Mouse (Mus musculus) midbrain, embryonic 16.5 days (tissue): ENCODE data around the gene Zfp940. TPM values are rescaled to one million over a fixed set of nuclear protein-coding genes. Genes with fewer than 3 reads are reported as not detected.

Experiments
- ATAC-seq: fragments of 200-750 bp; cut with Nextera tagmentation; 2 replicates; pipeline ENCODE4 v1.8.0; 2017; ENCODE audit warnings: moderate TSS enrichment
- H3K27ac ChIP-seq: fragments of 300-500 bp; sonication (generic); 2 replicates; pipeline ENCODE4 v1.5.1; 2014; ENCODE audit warnings: mild to moderate bottlenecking, low read length, mixed read lengths
- H3K27me3 ChIP-seq: fragments of 300-500 bp; sonication (generic); 2 replicates; pipeline ENCODE4 v1.6.1; 2014; ENCODE audit warnings: low read depth, low read length, mixed read lengths; ENCODE audit not compliant: control insufficient read depth, insufficient read depth
- H3K36me3 ChIP-seq: fragments of 300-500 bp; sonication (generic); 2 replicates; pipeline ENCODE4 v1.6.1; 2014; ENCODE audit warnings: mild to moderate bottlenecking, low read length, moderate library complexity, mixed read lengths; ENCODE audit not compliant: control insufficient read depth, insufficient read depth
- H3K4me1 ChIP-seq: fragments of 300-500 bp; sonication (generic); 2 replicates; pipeline ENCODE4 v1.6.1; 2014; ENCODE audit warnings: mild to moderate bottlenecking, low read length, mixed read lengths; ENCODE audit not compliant: control insufficient read depth, insufficient read depth
- H3K4me2 ChIP-seq: fragments of 300-500 bp; sonication (generic); 2 replicates; pipeline ENCODE4 v1.6.1; 2014; ENCODE audit warnings: mild to moderate bottlenecking, low read length, mixed read lengths
- H3K4me3 ChIP-seq: fragments of 300-500 bp; sonication (generic); 2 replicates; pipeline ENCODE4 v1.5.1; 2014; ENCODE audit warnings: low read depth, mild to moderate bottlenecking, low read length, moderate library complexity, mixed read lengths
- H3K9ac ChIP-seq: fragments of 300-500 bp; sonication (generic); 2 replicates; pipeline ENCODE4 v1.6.1; 2014; ENCODE audit warnings: low read depth, low read length, mixed read lengths
- H3K9me3 ChIP-seq: fragments of 300-500 bp; sonication (generic); replicated peaks from 2 replicates; pipeline ENCODE4 v1.6.1; 2014; ENCODE audit warnings: mild to moderate bottlenecking, low read length, mixed read lengths; ENCODE audit not compliant: control insufficient read depth, poor library complexity, severe bottlenecking
- WGBS: fragments of 180-500 bp; shearing (Covaris S2); extraction: QIAGEN DNeasy Blood & Tissue Kit; methylation state at CpG from one replicate; pipeline ENCODE4 v1.1.7; 2014; 5-methylcytosine and 5-hydroxymethylcytosine counted together
- polyA plus RNA-seq: library from polyadenylated mRNA; unstranded; fragments of >200 nt; fragmentation: Nextera tagmentation; extraction: Ambion mirVana; gene quantifications from 2 replicates; pipeline ENCODE4 v1.2.1, GENCODE M21; 2015

The Zfp940 gene
- polyA plus RNA-seq, 1 experiment from 2014 or later, result 17.4 TPM

DNA sequence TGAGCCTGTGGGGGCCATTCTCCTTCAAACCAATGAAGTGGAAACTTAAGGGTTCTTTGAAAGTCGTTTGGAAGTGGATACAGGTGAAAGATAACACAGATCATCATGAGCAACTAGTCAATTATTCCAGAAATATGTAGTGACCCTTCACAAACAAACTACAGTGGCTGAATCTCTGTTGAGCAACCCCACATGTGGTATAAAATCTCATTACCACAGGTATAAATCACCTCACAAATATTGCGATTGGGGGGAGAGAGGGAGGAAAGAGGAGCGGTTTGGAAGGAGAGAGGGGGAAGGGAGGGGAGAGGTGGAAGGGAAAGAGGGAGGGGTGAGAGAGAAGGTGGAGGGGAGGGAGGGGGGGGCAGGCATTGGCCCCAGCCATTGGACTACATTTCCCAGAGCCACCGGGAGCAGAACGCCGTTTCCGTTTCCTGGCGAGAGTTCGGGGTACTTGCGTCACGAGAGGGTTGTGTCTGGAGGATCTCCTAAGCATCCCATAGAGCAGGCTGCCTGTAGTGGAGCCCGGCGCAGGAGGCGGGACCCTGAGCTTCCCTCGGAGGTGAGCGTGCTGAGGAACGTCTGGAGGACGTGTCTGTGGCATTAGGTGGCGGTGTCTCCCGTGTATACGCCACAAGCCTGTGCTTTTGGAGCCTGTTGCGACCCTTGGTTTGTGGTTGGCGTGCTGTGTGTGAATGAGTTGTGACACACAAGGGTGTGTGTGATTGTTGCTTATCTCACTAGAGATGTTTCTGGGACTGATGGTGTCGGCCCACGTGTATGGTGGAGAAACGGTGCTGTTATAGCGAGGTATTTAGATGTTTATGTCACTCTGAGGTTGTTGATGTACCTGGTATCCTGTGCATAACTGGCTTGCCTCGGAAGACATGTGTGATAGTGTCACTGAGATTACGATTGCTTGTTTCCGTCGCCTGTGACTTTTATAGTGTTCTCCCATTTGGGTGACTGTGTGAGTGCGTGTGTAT lies 6.4 kb upstream of the Zfp940 start, which contains the start of gene Zfp420:
Gene Zfp420 (plus strand): TSS at position 448 of the 986 bp plus-strand sequence.
- 6% methylated on average over 32 of the region's 32 CpGs for WGBS
- H3K36me3 ChIP-seq, result peaks cover 6% of the 10 kb centered on the region; the same call in 1 of the 2 replicates
- ATAC-seq, result peak; percentile 99
- H3K9ac ChIP-seq, result peak within 1 kb of the TSS; percentile 62
- H3K4me2 ChIP-seq, result peak within 1 kb of the TSS; percentile 66
- H3K4me1 ChIP-seq, result peaks cover 8% of the 10 kb centered on the region
- no peaks in the 10 kb centered on the region for H3K27me3 ChIP-seq
- H3K27ac ChIP-seq, result peak within 1 kb of the TSS; percentile 60
- no peaks in the 10 kb centered on the region for H3K9me3 ChIP-seq
- H3K4me3 ChIP-seq, result peak within 1 kb of the TSS; percentile 51

DNA sequence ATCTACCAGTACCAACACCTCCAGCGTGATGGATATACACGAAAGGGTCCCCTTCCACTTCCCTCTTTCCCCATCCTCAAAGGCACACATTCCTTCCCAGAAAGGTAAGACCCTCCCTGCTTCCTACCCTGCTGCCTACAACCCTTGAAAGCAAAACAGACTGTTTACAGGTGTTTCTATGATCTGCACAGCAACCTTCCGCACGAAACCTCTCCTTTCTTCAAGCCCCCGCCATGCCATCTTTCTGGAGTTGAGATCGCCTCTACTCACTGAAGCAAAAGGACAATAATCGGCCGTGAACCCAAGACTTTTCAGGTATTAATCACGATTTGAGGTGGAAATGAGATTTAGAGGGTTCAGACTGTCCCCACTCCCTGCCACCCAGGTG lies 644 bp downstream of the Zfp940 start:
- H3K4me1 ChIP-seq, result peaks cover 9% of the 10 kb centered on the region
- peak overlapping the region; percentile 70 for H3K9ac ChIP-seq
- 0 out of 2 replicates have a peak, but pooled peaks have one; percentile 3 for ATAC-seq
- H3K4me2 ChIP-seq, result peak overlapping the region; percentile 74
- H3K36me3 ChIP-seq, result peaks cover 13% of the 10 kb centered on the region
- WGBS, result 59% methylated on average over 9 of the region's 9 CpGs
- H3K4me3 ChIP-seq, result peak overlapping the region; percentile 52
- H3K27ac ChIP-seq, result no peak overlapping the region
- no peaks in the 10 kb centered on the region for H3K27me3 ChIP-seq
- no peaks in the 10 kb centered on the region for H3K9me3 ChIP-seq

DNA sequence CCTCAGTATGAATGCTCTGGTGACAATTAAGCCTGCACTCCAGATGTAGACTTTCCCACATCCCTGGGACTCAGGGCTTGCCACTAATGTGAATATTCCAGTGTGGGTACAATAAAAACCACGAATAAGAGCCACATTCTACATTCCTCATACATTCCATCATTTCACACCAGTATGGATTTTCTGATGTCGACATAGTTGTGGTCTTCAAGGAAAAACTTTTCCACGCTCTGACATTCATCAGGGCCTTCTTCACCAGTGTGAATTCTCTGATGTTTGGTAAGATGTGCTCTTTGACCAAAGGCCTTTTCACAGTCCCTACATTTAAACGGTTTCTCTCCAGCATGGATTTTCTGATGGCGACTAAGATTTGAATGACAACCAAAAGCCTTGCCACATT lies 8.9 kb downstream of the Zfp940 start:
- Histone ChIP-seq H3K36me3 (peaks cover 32% of the 10 kb centered on the region), H3K9me3 (no peaks in the 10 kb centered on the region), H3K27ac (no peak overlapping the region), H3K4me2 (no peak overlapping the region), H3K4me3 (no peak overlapping the region), H3K9ac (no peak overlapping the region), H3K27me3 (no peaks in the 10 kb centered on the region), H3K4me1 (no peaks in the 10 kb centered on the region)
- WGBS, result 91% methylated on average over 5 of the region's 5 CpGs
- ATAC-seq, result no peak

DNA sequence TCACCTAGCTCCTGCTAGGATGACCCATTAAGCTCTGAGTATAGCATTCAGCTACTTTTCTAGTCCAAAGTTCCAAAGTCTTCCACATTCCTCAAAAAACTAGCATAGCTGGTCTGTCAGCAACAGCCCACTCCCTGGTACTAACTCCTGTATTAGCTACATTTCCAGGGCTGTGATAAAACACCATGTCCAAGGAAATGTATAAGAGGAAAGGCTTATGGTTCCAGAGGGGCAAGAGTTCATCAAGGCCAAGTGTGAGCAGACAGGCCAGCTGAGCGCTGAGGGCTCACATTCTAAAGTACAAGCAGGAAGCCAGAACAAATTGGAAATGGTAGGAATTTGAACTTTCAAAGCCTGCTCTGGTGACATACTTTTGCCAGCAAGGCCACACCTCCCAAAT lies 11.4 kb downstream of the Zfp940 start:
- H3K27ac ChIP-seq, result no peak overlapping the region
- WGBS, result 91% methylated on average over 1 of the region's 1 CpGs
- H3K27me3 ChIP-seq, result no peaks in the 10 kb centered on the region
- peaks cover 24% of the 10 kb centered on the region for H3K36me3 ChIP-seq
- no peaks in the 10 kb centered on the region for H3K4me1 ChIP-seq
- no peaks in the 10 kb centered on the region for H3K9me3 ChIP-seq
- no peak overlapping the region for H3K4me3 ChIP-seq
- no peak overlapping the region for H3K4me2 ChIP-seq
- ATAC-seq, result no peak
- no peak overlapping the region for H3K9ac ChIP-seq

DNA sequence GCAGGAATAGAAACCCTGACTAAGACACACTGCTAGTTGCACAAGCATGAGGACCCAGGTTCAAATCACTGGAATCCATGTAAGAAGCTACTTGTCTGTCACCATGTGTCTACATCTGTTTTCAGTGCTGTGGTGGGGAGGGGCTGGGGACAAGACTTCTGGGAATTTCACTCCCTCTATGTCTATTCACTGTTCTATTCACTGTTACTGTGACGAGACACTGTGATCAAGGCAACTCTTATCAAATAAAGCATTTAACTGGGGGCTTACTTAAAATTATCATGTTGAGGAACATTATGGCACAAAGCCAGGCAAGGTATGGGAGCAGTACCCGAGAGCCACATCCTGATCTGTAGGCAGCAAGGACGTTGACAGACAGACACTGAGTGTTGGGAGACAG lies 14.2 kb downstream of the Zfp940 start:
- H3K9ac ChIP-seq, result no peak overlapping the region
- H3K4me3 ChIP-seq, result no peak overlapping the region
- H3K36me3 ChIP-seq, result peaks cover 4% of the 10 kb centered on the region
- H3K27ac ChIP-seq, result no peak overlapping the region
- H3K4me2 ChIP-seq, result no peak overlapping the region
- H3K27me3 ChIP-seq, result no peaks in the 10 kb centered on the region
- ATAC-seq, result no peak
- no peaks in the 10 kb centered on the region for H3K9me3 ChIP-seq
- no peaks in the 10 kb centered on the region for H3K4me1 ChIP-seq
- 86% methylated on average over 3 of the region's 3 CpGs for WGBS

DNA sequence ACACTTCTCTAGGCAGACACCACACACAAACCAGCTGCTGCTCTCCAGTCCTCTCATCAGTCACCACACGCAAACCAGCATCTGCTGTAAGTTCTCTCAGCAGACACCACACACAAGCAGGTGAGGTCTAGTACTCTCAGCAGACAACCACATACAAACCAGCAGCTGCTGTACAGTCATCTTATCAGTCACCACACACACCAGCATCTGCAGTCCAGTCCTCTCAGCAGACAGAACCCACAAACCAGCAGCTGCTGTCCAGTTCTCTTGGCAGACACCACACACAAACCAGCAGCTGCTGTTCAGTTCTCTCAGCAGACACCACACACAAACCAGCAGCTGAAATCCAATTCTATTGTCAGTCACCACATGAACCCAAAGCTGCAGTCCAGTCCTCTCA lies 16.7 kb downstream of the Zfp940 start:
- peaks cover 9% of the 10 kb centered on the region for H3K36me3 ChIP-seq
- 90% methylated on average over 1 of the region's 1 CpGs for WGBS
- H3K9me3 ChIP-seq, result no peaks in the 10 kb centered on the region
- H3K4me1 ChIP-seq, result no peaks in the 10 kb centered on the region
- no peak overlapping the region for H3K4me2 ChIP-seq
- H3K27ac ChIP-seq, result no peak overlapping the region
- no peak overlapping the region for H3K9ac ChIP-seq
- H3K27me3 ChIP-seq, result no peaks in the 10 kb centered on the region
- no peak overlapping the region for H3K4me3 ChIP-seq
- ATAC-seq, result no peak

DNA sequence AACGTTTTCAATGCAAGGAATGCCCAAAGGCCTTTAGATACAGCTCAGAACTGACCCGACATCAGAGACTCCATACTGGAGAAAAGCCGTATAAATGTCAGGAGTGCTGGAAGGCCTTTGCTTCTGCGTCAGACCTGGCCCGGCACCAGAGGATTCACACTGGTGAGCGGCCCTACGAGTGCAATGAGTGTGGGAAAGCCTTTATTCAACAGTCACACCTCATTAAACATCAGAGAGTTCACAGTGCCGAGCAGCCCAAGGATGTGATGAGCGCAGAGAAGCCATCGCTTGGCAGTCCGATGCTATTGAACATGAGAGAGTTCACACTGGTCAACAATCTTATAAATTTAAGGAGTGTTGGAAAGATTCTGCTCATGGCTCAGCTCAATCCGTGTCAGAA lies 23.7 kb downstream of the Zfp940 start:
- 83% methylated on average over 12 of the region's 12 CpGs for WGBS
- Histone ChIP-seq H3K27me3 (no peaks in the 10 kb centered on the region), H3K9ac (no peak overlapping the region), H3K9me3 (no peaks in the 10 kb centered on the region), H3K4me2 (no peak overlapping the region), H3K4me3 (no peak overlapping the region), H3K4me1 (no peaks in the 10 kb centered on the region), H3K36me3 (peaks cover 56% of the 10 kb centered on the region), H3K27ac (no peak overlapping the region)
- ATAC-seq, result no peak

DNA sequence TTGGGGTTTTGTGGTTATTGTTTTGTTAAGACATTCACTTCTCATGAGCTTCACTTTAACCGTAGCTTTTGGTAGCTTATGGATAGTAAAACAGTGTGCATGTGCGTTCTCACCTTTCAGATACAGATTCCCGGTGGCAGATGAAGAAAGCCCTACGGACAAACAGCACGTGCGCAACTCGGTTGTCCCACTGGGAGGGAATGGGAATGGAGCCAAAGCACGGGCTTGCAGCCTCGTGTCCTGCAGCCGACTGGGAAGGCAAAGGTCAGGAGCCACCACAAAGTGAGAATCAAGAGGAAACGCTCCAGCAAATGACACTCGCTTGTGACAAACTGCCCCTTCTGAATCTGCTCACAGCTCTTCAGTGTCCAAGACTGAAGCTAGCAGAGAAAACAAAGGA lies 25.5 kb downstream of the Zfp940 start:
- Histone ChIP-seq H3K4me2 (no peak overlapping the region), H3K36me3 (peaks cover 57% of the 10 kb centered on the region), H3K9me3 (no peaks in the 10 kb centered on the region), H3K4me3 (no peak overlapping the region), H3K27me3 (no peaks in the 10 kb centered on the region), H3K9ac (no peak overlapping the region), H3K4me1 (no peaks in the 10 kb centered on the region), H3K27ac (no peak overlapping the region)
- no peak for ATAC-seq
- WGBS, result 96% methylated on average over 12 of the region's 12 CpGs

DNA sequence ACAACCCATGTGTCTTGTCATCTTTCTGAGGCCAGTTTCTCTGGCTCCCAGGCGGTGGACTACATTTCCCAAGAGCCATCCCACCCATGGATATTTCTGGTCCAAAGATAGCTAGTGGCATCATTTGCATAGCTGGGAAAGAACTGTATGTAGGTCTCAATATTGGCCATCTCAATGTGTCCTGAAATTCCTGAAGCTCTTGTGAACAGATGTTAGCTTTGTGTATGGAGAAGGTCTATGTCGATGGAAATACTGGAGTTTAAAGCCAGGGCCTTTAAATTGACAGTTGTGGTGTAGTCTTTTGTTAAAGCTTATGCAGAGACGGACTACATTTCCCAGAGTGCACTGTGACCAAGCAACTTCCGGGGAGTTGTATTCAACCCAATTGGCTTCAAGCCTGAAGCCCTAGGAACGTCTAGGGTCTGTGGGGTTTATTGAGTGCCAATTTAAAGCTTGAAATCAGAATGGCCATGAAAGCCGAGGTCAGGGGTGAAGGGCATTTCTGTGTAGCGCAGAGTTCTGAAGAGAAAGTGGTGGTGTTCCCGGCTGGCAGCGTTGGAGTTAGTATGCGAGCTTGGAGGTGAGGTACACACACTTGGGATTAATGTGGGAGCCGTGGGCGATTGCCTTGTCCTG lies 34.7 kb downstream of the Zfp940 start:
- Histone ChIP-seq H3K4me2 (peak overlapping the region; percentile 67), H3K9me3 (no peaks in the 10 kb centered on the region), H3K27me3 (no peaks in the 10 kb centered on the region), H3K27ac (peak overlapping the region; percentile 82), H3K4me3 (peak overlapping the region; percentile 68), H3K36me3 (0 out of 2 replicates have a peak, but pooled peaks cover under 1% of the 10 kb centered on the region), H3K9ac (peak overlapping the region; percentile 77), H3K4me1 (peaks cover 40% of the 10 kb centered on the region)
- ATAC-seq, result peak; percentile 72
- under 1% methylated on average over 12 of the region's 12 CpGs for WGBS
